Mouse (Mus musculus) small intestine, adult 2 months (tissue): Measurements from ENCODE around the gene Btaf1.

Experiments
- CTCF ChIP-seq: fragments of 200-500 bp; IDR thresholded peaks from 2 replicates; pipeline ENCODE4 v1.5.1; 2012; ENCODE audit warnings: low read depth, mild to moderate bottlenecking, control low read depth, inconsistent platforms, low read length, moderate library complexity, mixed read lengths; ENCODE audit not compliant: insufficient replicate concordance, insufficient read length; ENCODE audit errors: extremely low read depth
- POLR2A ChIP-seq: fragments of 200-500 bp; IDR thresholded peaks from 2 replicates; pipeline ENCODE4 v1.6.1; 2012; ENCODE audit warnings: low read depth, mild to moderate bottlenecking, control low read depth, inconsistent platforms, low read length, moderate library complexity

- no peak for TF ChIP-seq CTCF
- no peak for TF ChIP-seq POLR2A
Observed at GRCm38 (mm10) chr19:37031446-37031845, 105.6 kb downstream of the Btaf1 start.
